Mouse (Mus musculus): ENCODE data around the gene Kcne1l.

The Kcne1l gene

DNA sequence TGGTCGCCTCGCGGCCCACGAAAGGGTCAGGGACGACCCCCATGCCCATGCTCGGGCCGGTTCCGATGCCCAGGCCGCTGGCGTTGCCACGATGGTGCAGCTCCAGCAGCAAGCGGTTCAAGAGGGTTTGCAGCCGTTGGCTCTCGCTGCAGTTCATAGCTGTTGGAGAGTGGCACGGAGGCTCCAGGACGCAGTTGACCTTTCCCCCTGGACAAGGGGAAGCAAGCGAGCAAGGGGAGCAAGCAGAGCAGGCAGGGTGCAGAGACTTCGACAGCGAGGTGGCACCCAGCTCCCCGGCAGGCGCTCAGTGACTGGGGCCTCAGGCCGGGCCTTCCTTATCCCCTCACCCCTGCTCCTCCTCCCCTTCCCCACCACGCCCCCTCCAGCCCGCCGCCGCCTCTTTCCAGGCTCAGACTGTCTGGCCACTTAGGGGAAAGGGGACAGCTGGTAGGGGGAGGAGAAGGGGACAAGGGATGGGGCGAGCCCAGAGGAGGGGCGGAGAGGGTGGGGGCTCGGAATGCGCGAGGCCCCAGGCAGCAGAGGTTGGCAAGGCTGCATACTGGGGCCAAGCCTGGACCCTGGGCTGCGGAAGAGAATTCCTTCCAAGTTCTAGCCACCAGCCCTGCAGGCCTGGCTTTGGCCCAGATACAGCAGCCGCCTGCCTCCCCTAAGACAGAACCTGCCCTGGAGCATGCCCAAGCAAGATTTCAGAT lies at the start of gene Kcne1l:
Gene Kcne1l (minus strand): TSS at position 426 of the 713 bp plus-strand sequence.
- WGBS = 19% methylated on average over 25 of the region's 33 CpGs

DNA sequence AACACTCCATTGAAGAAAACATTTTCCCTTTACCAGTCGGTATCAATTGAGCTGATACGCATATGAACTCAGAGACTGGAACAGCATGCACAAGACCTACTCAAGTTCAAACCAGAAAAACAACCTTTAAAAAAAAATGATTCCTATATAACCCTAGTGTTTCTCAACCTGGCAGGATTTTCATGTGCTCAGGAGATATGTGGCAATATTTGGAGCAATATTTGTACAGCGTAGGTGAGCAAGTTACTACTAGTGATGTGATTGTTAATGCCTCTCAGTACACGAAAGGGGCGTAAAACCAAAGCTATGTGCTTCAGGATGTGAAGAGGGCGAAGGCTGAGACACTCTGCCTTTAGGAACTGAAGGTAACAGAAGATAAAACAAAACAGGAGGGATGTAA lies 30.1 kb upstream of the Kcne1l start:
- WGBS = 97% methylated on average over 6 of the region's 6 CpGs

DNA sequence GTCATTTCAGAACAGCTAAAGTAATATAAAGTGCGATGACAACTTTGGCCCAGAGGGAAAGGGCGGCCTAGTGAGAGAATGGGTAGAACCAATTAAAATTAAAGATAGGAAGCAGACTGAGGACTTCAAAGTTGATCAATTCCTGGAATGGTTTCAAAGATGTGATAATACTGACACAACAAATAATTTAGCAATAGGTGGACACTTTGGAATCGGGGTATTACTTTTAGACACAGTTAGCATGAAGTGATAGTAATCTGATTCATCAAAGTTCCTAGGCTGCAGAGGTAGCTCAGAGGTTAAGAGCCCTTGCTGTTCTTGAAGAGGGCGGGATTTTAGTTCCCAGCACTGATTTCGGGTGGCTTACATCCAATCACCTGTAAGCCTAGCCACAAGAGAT lies 29.4 kb upstream of the Kcne1l start:
- 92% methylated on average over 5 of the region's 5 CpGs for WGBS

DNA sequence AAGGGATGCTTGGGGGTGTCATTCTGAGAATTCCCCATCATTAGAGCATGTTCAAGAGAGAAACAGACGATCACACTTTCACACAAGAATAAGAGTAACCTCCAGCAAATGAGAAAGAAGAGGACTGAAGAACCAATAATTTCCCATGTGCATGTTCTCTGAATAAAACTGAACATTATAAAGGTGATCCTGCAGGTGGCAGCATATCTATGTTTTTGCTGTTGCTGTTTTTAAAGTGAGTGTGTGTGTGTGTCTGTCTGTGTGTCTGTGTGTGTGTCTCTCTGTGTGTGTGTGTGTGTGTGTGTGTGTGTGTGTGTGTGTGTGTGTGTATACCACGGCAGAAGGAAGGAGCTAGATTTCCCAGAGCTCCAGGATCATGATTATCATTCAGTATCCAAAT lies 19.7 kb upstream of the Kcne1l start:
- WGBS = 55% methylated on average over 2 of the region's 2 CpGs

DNA sequence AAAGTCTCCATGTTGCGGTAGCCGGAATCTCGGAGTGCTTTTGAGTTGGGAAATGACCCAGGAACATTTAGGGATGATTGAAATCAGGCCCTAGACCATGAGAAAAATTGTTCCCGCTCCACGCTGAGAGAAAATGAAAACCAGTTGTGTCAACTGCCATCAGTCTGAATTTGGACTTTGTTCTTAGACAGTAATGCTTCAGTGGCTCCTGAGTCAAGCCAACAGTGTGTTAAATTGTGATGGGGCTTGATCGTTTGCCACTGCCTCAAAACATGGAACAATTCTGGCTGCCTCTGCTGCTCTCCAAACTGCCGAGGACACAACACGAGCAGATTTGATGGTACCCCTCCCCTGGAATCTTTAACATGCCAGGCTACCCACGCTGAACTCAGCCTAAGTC lies 10.0 kb upstream of the Kcne1l start:
- 72% methylated on average over 9 of the region's 9 CpGs for WGBS

DNA sequence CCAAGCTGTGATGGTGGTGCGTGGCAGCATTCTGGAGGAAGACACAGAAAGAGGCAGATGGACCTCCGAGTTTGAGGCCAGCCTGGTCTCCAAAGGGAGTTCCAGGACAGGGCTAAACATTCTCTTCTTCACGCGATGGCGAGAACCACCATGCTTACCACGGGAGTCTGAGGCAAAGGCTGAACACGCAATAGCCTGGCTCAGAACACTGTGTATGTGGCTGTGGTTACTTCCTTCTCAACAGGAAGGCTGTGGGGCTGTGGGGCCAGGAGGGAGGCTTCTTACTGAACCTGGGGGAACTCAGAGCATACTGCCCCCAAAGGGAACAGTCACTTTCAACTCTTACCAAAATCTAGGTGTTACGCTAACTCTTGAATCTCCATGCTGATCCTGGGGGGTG lies 9.2 kb upstream of the Kcne1l start:
- WGBS = 62% methylated on average over 8 of the region's 8 CpGs

DNA sequence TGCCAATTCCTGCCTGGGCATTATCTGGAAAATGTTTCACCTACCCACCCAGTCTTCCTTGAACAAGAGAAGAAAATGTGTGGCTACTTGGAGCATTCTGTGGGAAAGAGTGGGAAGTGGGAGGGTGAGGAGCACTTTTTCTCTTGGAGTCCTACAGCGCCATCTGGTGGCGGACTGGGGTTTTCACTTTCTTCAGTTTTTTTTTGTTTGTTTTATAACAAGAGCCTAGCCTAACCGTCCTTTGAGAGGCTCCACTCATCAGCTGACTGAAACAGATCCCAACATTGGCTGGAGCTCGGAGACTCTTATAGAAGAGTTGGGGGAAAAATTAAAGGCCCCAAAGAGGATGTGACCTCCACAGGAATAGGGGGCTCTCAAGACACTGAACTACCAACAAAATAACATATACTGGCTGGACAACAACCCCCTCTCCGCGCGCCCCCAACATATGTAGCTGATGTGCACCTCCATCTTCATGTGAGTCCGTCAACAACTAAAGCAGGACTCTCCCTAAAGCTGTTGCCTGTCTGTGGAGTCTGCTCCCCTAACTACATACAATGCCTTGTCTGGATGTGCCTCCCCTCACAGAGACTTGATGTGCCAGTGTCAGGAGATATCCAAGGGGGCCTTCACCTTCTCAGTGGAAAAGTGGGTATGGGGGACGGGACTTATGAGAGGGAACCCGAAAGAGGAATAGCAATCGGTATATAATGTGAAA lies 8.4 kb upstream of the Kcne1l start:
- WGBS = 46% methylated on average over 11 of the region's 11 CpGs

DNA sequence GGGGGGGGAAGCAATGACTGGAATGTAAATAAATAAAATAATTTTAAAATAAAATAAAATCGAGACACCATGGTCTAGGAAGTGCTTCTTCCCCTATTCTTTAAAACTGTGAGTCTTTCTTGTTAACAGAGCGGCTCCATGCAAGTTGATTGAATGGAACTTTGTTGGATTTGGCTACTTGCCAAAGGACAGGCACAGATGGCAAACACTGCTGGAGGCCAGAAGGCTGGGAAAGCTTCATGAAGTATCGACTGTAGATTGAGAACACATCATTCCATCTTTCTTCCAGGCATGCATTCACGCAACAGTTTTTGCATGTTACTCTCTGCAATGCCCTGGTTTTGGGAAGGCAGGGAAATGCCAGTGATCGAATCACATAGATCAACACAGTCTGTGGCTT lies 4.3 kb upstream of the Kcne1l start:
- 51% methylated on average over 5 of the region's 5 CpGs for WGBS

DNA sequence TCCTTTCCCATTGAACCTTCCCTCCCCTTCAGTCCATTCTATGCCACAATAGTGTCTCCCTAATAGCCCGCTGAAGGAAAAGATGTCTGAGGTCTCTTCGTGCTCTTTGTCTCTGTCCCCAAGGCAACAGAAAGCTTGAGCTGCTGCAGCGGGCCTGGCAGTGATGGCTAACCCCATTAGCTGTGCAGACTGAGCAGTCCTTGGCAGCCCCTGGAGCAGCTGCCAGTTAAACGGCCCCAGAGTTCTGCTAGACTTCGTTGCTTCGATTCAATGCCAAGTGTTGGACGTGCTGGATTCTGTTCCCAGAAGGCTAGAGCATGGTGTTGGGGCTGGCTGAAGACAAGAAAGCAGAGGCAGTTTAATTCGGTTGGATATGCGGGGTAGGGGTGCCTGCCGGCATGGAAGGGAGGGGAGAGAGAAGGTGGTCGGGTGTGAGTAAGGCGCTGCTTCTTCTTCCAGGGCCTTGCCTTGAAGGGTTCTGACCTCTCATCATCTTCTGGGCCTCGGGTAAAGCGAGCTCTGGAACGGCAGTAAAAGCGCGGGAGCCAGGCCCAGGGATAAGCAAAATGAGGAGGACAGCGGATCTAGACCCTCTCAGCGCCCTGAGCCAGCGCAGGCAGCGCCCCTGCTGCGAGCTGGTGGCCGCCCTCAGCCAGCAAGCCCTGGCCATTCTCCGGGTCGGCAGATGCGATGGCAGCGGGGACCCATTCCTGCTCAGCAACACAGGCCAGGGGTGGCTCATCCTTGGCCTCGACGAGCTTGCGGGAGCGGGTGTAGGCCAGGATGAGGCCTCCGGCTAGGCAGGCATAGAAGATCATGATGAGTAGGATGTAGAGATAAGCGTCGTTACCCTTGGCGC lies 855 bp downstream of the Kcne1l start:
- 34% methylated on average over 35 of the region's 35 CpGs for WGBS

DNA sequence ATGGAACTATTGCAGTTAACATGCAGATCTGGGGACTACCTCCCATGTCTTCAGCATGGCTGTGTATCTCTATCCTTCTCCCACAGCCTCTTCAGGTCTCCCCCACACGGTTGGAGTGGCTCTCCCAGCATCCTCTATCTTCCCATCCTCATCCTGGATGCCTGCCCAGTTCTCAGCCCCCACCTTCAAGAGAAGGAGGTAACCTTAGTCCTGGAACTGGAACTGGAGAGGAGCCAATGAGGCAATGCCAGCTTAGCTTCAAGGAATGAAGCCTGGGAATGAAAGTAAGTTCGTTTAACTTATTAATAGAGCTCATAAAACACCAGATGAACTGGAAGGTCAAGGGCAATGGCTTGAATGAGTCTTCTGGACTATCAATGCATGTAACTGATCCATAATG lies 2.6 kb downstream of the Kcne1l start:
- WGBS = 33% methylated on average over 2 of the region's 2 CpGs

DNA sequence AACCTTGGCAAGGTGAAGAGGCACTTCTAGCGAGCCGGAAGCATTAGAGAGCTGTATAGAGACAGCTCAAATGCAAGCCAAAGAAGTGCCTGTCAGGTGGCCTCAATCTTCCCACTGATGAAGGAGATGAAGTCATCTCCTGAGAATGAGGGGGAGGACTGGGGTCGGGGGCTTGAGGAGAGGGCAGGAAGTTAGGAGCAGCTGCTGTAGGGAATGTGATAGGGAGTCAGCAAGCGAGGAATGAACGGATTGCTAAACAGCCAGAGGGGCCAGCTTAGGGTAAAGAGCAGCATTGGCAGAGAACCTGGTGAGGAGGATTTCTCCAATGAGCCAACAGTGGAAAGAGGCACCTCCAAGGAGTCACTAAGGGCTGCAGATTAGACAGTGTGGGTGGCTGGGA lies 20.2 kb downstream of the Kcne1l start:
- 51% methylated on average over 5 of the region's 5 CpGs for WGBS

DNA sequence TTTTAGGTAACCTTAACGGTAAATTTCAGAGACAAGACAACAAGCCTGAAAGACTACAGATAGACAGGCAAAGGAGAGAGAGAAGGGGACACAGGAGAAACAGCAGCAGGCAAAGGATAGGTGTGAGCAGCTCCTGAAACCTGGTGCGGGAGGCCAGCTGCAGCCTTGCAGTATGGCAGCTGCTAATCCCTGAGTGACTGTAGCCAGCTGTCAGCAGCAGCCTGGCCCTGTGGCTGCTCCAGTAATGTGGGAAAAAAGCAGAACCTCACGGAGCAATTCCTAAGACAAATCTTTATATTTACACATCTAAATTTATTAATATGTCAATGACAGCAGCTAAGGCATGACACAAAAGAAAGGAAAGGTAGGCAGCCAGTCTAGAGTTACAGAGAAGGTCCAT lies 29.5 kb downstream of the Kcne1l start:
- 62% methylated on average over 3 of the region's 3 CpGs for whole genome bisulfite sequencing

DNA sequence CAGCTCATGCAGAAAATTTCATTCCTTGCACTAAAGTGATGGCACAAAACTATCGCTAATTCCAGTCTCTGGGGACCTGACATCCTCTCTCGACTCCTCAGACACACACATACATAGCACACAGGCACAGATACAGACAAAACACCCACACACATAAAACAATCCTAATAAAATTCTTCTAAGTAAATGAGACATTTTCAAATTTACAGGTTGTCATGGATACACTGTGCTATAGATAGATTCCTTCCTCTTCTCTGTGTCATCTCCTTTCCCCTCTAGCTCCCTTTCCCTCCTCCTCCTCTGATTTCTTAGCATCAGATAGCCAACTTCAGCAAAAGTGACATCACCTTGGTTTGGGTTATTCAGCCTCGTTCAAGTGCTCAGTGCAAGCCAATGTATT lies 30.1 kb downstream of the Kcne1l start:
- 48% methylated on average over 3 of the region's 3 CpGs for WGBS

All from cerebral cortex, adult 2 months (tissue).